Mouse (Mus musculus) heart, postnatal 0 days (tissue): ENCODE measurements around the gene Ugt1a6a. TPM values are rescaled to one million over a fixed set of nuclear protein-coding genes. Genes with fewer than 3 reads are reported as not detected.

Source experiments
- ATAC-seq: fragments of 200-750 bp; cut with Nextera tagmentation; 2 replicates; pipeline ENCODE4 v1.8.0; 2017; ENCODE audit warnings: low read depth, moderate number of reproducible peaks, moderate library complexity; ENCODE audit not compliant: insufficient read depth
- DNase-seq: peaks from one replicate; pipeline ENCODE4 v3.0.0-alpha.2; 2016; ENCODE audit warnings: low spot score
- H3K27ac ChIP-seq: fragments of 300-500 bp; sonication (generic); 2 replicates; pipeline ENCODE4 v1.5.1; 2014; ENCODE audit warnings: low read depth, mild to moderate bottlenecking
- H3K27me3 ChIP-seq: fragments of 300-500 bp; sonication (generic); 2 replicates; pipeline ENCODE4 v1.6.1; 2014; ENCODE audit warnings: low read length, mixed read lengths; ENCODE audit not compliant: control insufficient read depth, insufficient read depth
- H3K36me3 ChIP-seq: fragments of 300-500 bp; sonication (generic); replicated peaks from 2 replicates; pipeline ENCODE4 v1.6.1; 2014; ENCODE audit warnings: low read length, mixed read lengths; ENCODE audit not compliant: control insufficient read depth, insufficient read depth
- H3K4me1 ChIP-seq: fragments of 300-500 bp; sonication (generic); 2 replicates; pipeline ENCODE4 v1.6.1; 2014; ENCODE audit warnings: antibody characterized with exemption; ENCODE audit not compliant: control insufficient read depth, insufficient read depth
- H3K4me2 ChIP-seq: fragments of 300-500 bp; sonication (generic); 2 replicates; pipeline ENCODE4 v1.6.1; 2014; ENCODE audit warnings: low read depth, mild to moderate bottlenecking, low read length, moderate library complexity
- H3K4me3 ChIP-seq: fragments of 300-500 bp; sonication (generic); 2 replicates; pipeline ENCODE4 v1.5.1; 2014; ENCODE audit warnings: low read depth, low read length
- H3K9ac ChIP-seq: fragments of 300-500 bp; sonication (generic); replicated peaks from 2 replicates; pipeline ENCODE4 v1.6.1; 2014; ENCODE audit warnings: low read depth, low read length, mixed read lengths
- H3K9me3 ChIP-seq: fragments of 300-500 bp; sonication (generic); replicated peaks from 2 replicates; pipeline ENCODE4 v1.6.1; 2016; ENCODE audit warnings: low read length; ENCODE audit not compliant: control insufficient read depth
- CTCF ChIP-seq: IDR thresholded peaks from 2 replicates; pipeline ENCODE4 v1.5.1; 2016; ENCODE audit warnings: antibody characterized with exemption, control low read depth, low read depth
- EP300 ChIP-seq: IDR thresholded peaks from 2 replicates; pipeline ENCODE4 v1.6.1; 2016; ENCODE audit warnings: antibody characterized with exemption, low read depth
- WGBS: fragments of 180-500 bp; shearing (Covaris S2); extraction: QIAGEN DNeasy Blood & Tissue Kit; methylation state at CpG from one replicate; pipeline ENCODE4 v1.1.7; 2014; 5-methylcytosine and 5-hydroxymethylcytosine counted together
- polyA plus RNA-seq: library from polyadenylated mRNA; unstranded; fragments of >200 nt; fragmentation: Nextera tagmentation; extraction: Ambion mirVana; gene quantifications from 2 replicates; pipeline ENCODE4 v1.2.1, GENCODE M21; 2015
- total RNA-seq: library from RNA; depleted of rRNA; stranded (reverse); fragments of >200 nt; gene quantifications from 2 replicates; pipeline ENCODE4 v1.2.3, GENCODE M21; 2014; ENCODE audit warnings: low replicate concordance; rRNA removed

Ugt1a6a gene
- total and polyA plus RNA-seq, 2 experiments from 2014 or later, result 0.66 to 2.2 TPM

- Histone ChIP-seq H3K4me3 (no peak overlapping the region), H3K4me1 (0 out of 2 replicates have a peak, but pooled peaks cover 1% of the 10 kb centered on the region), H3K9ac (no peak overlapping the region), H3K27me3 (no peaks in the 10 kb centered on the region), H3K36me3 (peaks cover 88% of the 10 kb centered on the region), H3K4me2 (no peak overlapping the region), H3K9me3 (no peaks in the 10 kb centered on the region), H3K27ac (no peak overlapping the region)
- ATAC-seq (no peak), DNase-seq (no peak)
- TF ChIP-seq CTCF (no peak), EP300 (no peak)
- 93% methylated on average over 6 of the region's 6 CpGs for WGBS
These were observed 132.9 kb downstream of the Ugt1a6a start for GRCm38 (mm10) chr1:88267489-88267888.

GRCm38 (mm10) chr1:88268070-88268469 lies 133.5 kb downstream of the Ugt1a6a start:
- ATAC-seq (no peak), DNase-seq (no peak)
- no peaks in the 10 kb centered on the region for H3K4me1 ChIP-seq
- H3K27me3 ChIP-seq, result no peaks in the 10 kb centered on the region
- no peak overlapping the region for H3K4me2 ChIP-seq
- no peak overlapping the region for H3K9ac ChIP-seq
- H3K36me3 ChIP-seq, result peaks cover 88% of the 10 kb centered on the region
- H3K4me3 ChIP-seq, result no peak overlapping the region
- no peak overlapping the region for H3K27ac ChIP-seq
- 80% methylated on average over 6 of the region's 6 CpGs for WGBS
- H3K9me3 ChIP-seq, result no peaks in the 10 kb centered on the region
- TF ChIP-seq EP300, result no peak
- no peak for TF ChIP-seq CTCF

Other genes with a start within 250 kb of the Ugt1a6a start
- gene Usp40, start 126.3 kb upstream of the Ugt1a6a start, total RNA-seq, result 27.4 and 33.5 TPM in 2 replicates
- gene Usp40, start 126.3 kb upstream of the Ugt1a6a start, polyA plus RNA-seq, result 15.7 and 18.6 TPM in 2 replicates
- not detected in 2 replicates for gene Ugt1a10, start 79.4 kb upstream of the Ugt1a6a start, total RNA-seq
- gene Ugt1a10, start 79.4 kb upstream of the Ugt1a6a start, polyA plus RNA-seq, result not detected in 2 replicates
- gene Ugt1a9, start 64.0 kb upstream of the Ugt1a6a start, total RNA-seq, result not detected in 2 replicates
- not detected in 2 replicates for gene Ugt1a9, start 64.0 kb upstream of the Ugt1a6a start, polyA plus RNA-seq
- gene Ugt1a8, start 47.0 kb upstream of the Ugt1a6a start, total RNA-seq, result not detected in 2 replicates
- not detected in 2 replicates for gene Ugt1a8, start 47.0 kb upstream of the Ugt1a6a start, polyA plus RNA-seq
- 0.73 and 0.99 TPM in 2 replicates for gene Ugt1a7c, start 39.7 kb upstream of the Ugt1a6a start, total RNA-seq
- 1.8 and 1.9 TPM in 2 replicates for gene Ugt1a7c, start 39.7 kb upstream of the Ugt1a6a start, polyA plus RNA-seq
- gene Ugt1a6b, start 31.6 kb upstream of the Ugt1a6a start, total RNA-seq, result 0.19 and 0.27 TPM in 2 replicates
- 0.14 TPM in 1 of 2 replicates, not detected in the other for gene Ugt1a6b, start 31.6 kb upstream of the Ugt1a6a start, polyA plus RNA-seq
- gene Ugt1a5, start 31.2 kb downstream of the Ugt1a6a start, total RNA-seq, result not detected in 2 replicates
- gene Ugt1a5, start 31.2 kb downstream of the Ugt1a6a start, polyA plus RNA-seq, result not detected in 2 replicates
- not detected in 2 replicates for gene Ugt1a2, start 65.8 kb downstream of the Ugt1a6a start, total RNA-seq
- not detected in 2 replicates for gene Ugt1a2, start 65.8 kb downstream of the Ugt1a6a start, polyA plus RNA-seq
- gene Dnajb3, start 71.0 kb downstream of the Ugt1a6a start, total RNA-seq, result 0.46 and 3.8 TPM in 2 replicates
- gene Dnajb3, start 71.0 kb downstream of the Ugt1a6a start, polyA plus RNA-seq, result 2.7 and 3.2 TPM in 2 replicates
- gene Ugt1a1, start 77.2 kb downstream of the Ugt1a6a start, total RNA-seq, result not detected in 2 replicates
- gene Ugt1a1, start 77.2 kb downstream of the Ugt1a6a start, polyA plus RNA-seq, result 0.07 TPM in 1 of 2 replicates, not detected in the other
- gene Mroh2a, start 92.2 kb downstream of the Ugt1a6a start, total RNA-seq, result not detected in 2 replicates
- gene Mroh2a, start 92.2 kb downstream of the Ugt1a6a start, polyA plus RNA-seq, result 0.08 and 0.23 TPM in 2 replicates
- gene Hjurp, start 142.8 kb downstream of the Ugt1a6a start, total RNA-seq, result 95.2 and 97.3 TPM in 2 replicates
- gene Hjurp, start 142.8 kb downstream of the Ugt1a6a start, polyA plus RNA-seq, result 28.0 and 29.3 TPM in 2 replicates
- gene Trpm8, start 142.9 kb downstream of the Ugt1a6a start, total RNA-seq, result not detected in 2 replicates
- gene Trpm8, start 142.9 kb downstream of the Ugt1a6a start, polyA plus RNA-seq, result not detected in 2 replicates